In genomic region chr5:45402632-45403031, GRCm38 (mm10) we compare ENCODE assay signal across 9 mouse cellular contexts. TPM values are rescaled to one million over a fixed set of nuclear protein-coding genes. Genes with fewer than 3 reads are reported as not detected.
DNase-seq lines count a peak whose midpoint lies in the region; ATAC-seq lines count a peak whose summit lies in the region.
"Had no signal": no experiment of that assay in that cellular context is flagged by ENCODE, and none has a peak within 500 bp of the region (broad histone marks: within the 10 kb centered on the region; RNA-seq: fewer than 3 reads in every experiment).

No protein-coding gene starts in this region.

- no peaks in the 10 kb centered on the region for H3K4me1 ChIP-seq in heart, embryonic 13.5 days
- no peaks in the 10 kb centered on the region for H3K4me1 ChIP-seq in liver, embryonic 11.5 days (replicated peaks; ENCODE audit: control insufficient read depth, insufficient read depth, low read length)
- no peaks in the 10 kb centered on the region for H3K4me1 ChIP-seq in neural tube, embryonic 15.5 days

- H3K27ac ChIP-seq in heart, embryonic 13.5 days (replicated peaks), result no peak overlapping the region
- H3K27ac ChIP-seq in liver, embryonic 11.5 days (ENCODE audit: low read depth, low read length), result no peak overlapping the region
- no peak overlapping the region for H3K27ac ChIP-seq in neural tube, embryonic 15.5 days (replicated peaks)

- DNase-seq in CD4-positive helper T cell, adult 2 months (ENCODE audit: low read depth, low spot score), result peak; percentile 27
- peak; percentile 85 for DNase-seq in adrenal gland, postnatal 10 days
- peak; percentile 51 for DNase-seq in embryo, embryonic 11.5 days (ENCODE audit: low read depth, low spot score)
- DNase-seq in kidney, postnatal 10 days, result peak; percentile 89
- peak; percentile 48 for DNase-seq in liver, embryonic 11.5 days (ENCODE audit: low spot score)
- peak; percentile 65 for DNase-seq in thymus, postnatal 14 days

- H3K27me3 ChIP-seq in heart, embryonic 13.5 days (replicated peaks), result peaks cover 9% of the 10 kb centered on the region
- H3K27me3 ChIP-seq in liver, embryonic 11.5 days (replicated peaks; ENCODE audit: control insufficient read depth, insufficient read depth, low read length), result no peaks in the 10 kb centered on the region
- 0 out of 2 replicates have a peak, but pooled peaks cover 2% of the 10 kb centered on the region for H3K27me3 ChIP-seq in neural tube, embryonic 15.5 days (replicated peaks)

- 19% methylated on average over 11 of the region's 11 CpGs for WGBS in heart, embryonic 13.5 days
- 20% methylated on average over 11 of the region's 11 CpGs for WGBS in liver, embryonic 11.5 days
- WGBS in neural tube, embryonic 15.5 days, result 19% methylated on average over 11 of the region's 11 CpGs

- H3K4me3 ChIP-seq in heart, embryonic 13.5 days, result no peak overlapping the region
- H3K4me3 ChIP-seq in liver, embryonic 11.5 days (ENCODE audit: low read depth, low read length), result no peak overlapping the region
- H3K4me3 ChIP-seq in neural tube, embryonic 15.5 days (replicated peaks), result no peak overlapping the region

- peak overlapping the region; percentile 37; the same call in 1 of the 2 replicates for H3K4me2 ChIP-seq in heart, embryonic 13.5 days
- H3K4me2 ChIP-seq in liver, embryonic 11.5 days, result no peak overlapping the region
- H3K4me2 ChIP-seq in neural tube, embryonic 15.5 days, result peak overlapping the region; percentile 26; the same call in 1 of the 2 replicates

- H3K36me3 ChIP-seq in heart, embryonic 13.5 days, result no peaks in the 10 kb centered on the region
- H3K36me3 ChIP-seq in liver, embryonic 11.5 days (ENCODE audit: control insufficient read depth, insufficient read depth, low read length), result no peaks in the 10 kb centered on the region
- H3K36me3 ChIP-seq in neural tube, embryonic 15.5 days, result no peaks in the 10 kb centered on the region

- H3K9me3 ChIP-seq in heart, embryonic 13.5 days, result no peaks in the 10 kb centered on the region
- H3K9me3 ChIP-seq in liver, embryonic 11.5 days (ENCODE audit: control insufficient read depth, low read length), result no peaks in the 10 kb centered on the region
- H3K9me3 ChIP-seq in neural tube, embryonic 15.5 days (replicated peaks), result no peaks in the 10 kb centered on the region

- H3K9ac ChIP-seq in heart, embryonic 13.5 days, result no peak overlapping the region
- no peak overlapping the region for H3K9ac ChIP-seq in liver, embryonic 11.5 days (ENCODE audit: low read depth, low read length)
- H3K9ac ChIP-seq in neural tube, embryonic 15.5 days (replicated peaks), result no peak overlapping the region

- ATAC-seq in heart, embryonic 13.5 days (ENCODE audit: extremely low read depth, insufficient number of reproducible peaks, low FRiP score, low TSS enrichment), result no peak
- no peak for ATAC-seq in liver, embryonic 11.5 days (replicated peaks; ENCODE audit: low FRiP score)
- peak; percentile 88 for ATAC-seq in neural tube, embryonic 15.5 days (ENCODE audit: low FRiP score)

RNA-seq across cellular contexts. Expression of gene Qdpr, which starts 47.4 kb away (rescaled TPM):
- 100 to 1,000 TPM; 156 to 161 TPM for total RNA-seq in adrenal gland, postnatal 10 days (2021)
- 87.2 and 98.7 TPM in 2 replicates for polyA plus RNA-seq in heart, embryonic 13.5 days (2015; fragmentation: Nextera tagmentation; extraction: Ambion mirVana)
- polyA plus RNA-seq in liver, embryonic 11.5 days (2014; fragmentation: Nextera tagmentation; extraction: Ambion mirVana), result 103 and 116 TPM in 2 replicates
- 143 and 155 TPM in 2 replicates for polyA plus RNA-seq in neural tube, embryonic 15.5 days (2015; fragmentation: Nextera tagmentation; extraction: Ambion mirVana)

RNA-seq across cellular contexts. Expression of gene Clrn2, which starts 50.9 kb away (rescaled TPM):
- total RNA-seq in adrenal gland, postnatal 10 days (2021), result not detected
- polyA plus RNA-seq in heart, embryonic 13.5 days (2015; fragmentation: Nextera tagmentation; extraction: Ambion mirVana), result not detected in 2 replicates
- not detected in 2 replicates for polyA plus RNA-seq in liver, embryonic 11.5 days (2014; fragmentation: Nextera tagmentation; extraction: Ambion mirVana)
- polyA plus RNA-seq in neural tube, embryonic 15.5 days (2015; fragmentation: Nextera tagmentation; extraction: Ambion mirVana), result not detected in 2 replicates
- polyA plus RNA-seq: heart, embryonic 16.5 days had no signal

Comparison
In these comparisons a context has a peak if more than half of its experiments do, and no peak if none do; other contexts are left out.
1. DNase-seq: peak in every context shown above with its lines; median percentile 89 in kidney, postnatal 10 days; 85 in adrenal gland, postnatal 10 days; 65 in thymus, postnatal 14 days; 51 in embryo, embryonic 11.5 days; 48 in liver, embryonic 11.5 days; 27 in CD4-positive helper T cell, adult 2 months.